Mouse (Mus musculus): ENCODE measurements around the gene Cd8a. TPM values are rescaled to one million over a fixed set of nuclear protein-coding genes. Genes with fewer than 3 reads are reported as not detected.

Cd8a gene
- polyA plus RNA-seq, 1 experiment from 2014 or later = not detected

DNA sequence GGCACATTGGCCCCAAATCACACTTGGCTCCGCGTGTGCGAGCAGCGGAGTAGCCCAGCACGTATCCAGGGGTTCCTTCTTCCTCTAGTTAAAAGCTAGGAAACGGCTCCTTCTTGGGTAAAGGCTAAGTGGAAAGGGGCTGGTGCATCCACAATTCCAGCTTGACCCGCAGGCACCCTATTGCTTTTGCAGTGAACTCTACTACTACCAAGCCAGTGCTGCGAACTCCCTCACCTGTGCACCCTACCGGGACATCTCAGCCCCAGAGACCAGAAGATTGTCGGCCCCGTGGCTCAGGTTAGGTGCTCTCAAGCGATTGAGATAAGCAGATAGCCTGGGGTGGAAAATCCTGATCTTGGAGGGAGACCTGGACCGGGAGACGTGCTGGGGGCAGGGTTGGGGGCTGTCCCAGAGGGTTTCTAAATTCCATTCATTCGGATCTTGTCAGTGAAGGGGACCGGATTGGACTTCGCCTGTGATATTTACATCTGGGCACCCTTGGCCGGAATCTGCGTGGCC lies 1.1 kb downstream of the Cd8a start:
- H3K27ac ChIP-seq (replicated peaks; ENCODE audit: low read depth, low read length) = no peak overlapping the region
- DNase-seq (ENCODE audit: low spot score) (no peak), ATAC-seq (ENCODE audit: insufficient number of reproducible peaks, low FRiP score, low TSS enrichment, low read depth) (no peak)
- no peaks in the 10 kb centered on the region for H3K9me3 ChIP-seq (ENCODE audit: control insufficient read depth, low read length)
- no peak overlapping the region for H3K9ac ChIP-seq (ENCODE audit: low read length)
- H3K36me3 ChIP-seq (ENCODE audit: control insufficient read depth, insufficient read depth, low read length) = no peaks in the 10 kb centered on the region
- no peaks in the 10 kb centered on the region for H3K27me3 ChIP-seq (ENCODE audit: control insufficient read depth, insufficient read depth, low read length)
- no peak overlapping the region for H3K4me3 ChIP-seq (ENCODE audit: low read depth, low read length)
- no peaks in the 10 kb centered on the region for H3K4me1 ChIP-seq (ENCODE audit: control insufficient read depth, insufficient read depth, low read length)
- no peak overlapping the region for H3K4me2 ChIP-seq (ENCODE audit: low read depth, severe bottlenecking)
- WGBS = 88% methylated on average over 19 of the region's 19 CpGs

- WGBS = 80% methylated on average over 2 of the region's 2 CpGs
- no peak for ATAC-seq (ENCODE audit: insufficient number of reproducible peaks, low FRiP score, low TSS enrichment, low read depth)
- Histone ChIP-seq H3K9me3 (ENCODE audit: control insufficient read depth, low read length) (no peaks in the 10 kb centered on the region), H3K27ac (replicated peaks; ENCODE audit: low read depth, low read length) (no peak overlapping the region), H3K4me3 (ENCODE audit: low read depth, low read length) (no peak overlapping the region), H3K4me2 (ENCODE audit: low read depth, severe bottlenecking) (no peak overlapping the region), H3K36me3 (ENCODE audit: control insufficient read depth, insufficient read depth, low read length) (no peaks in the 10 kb centered on the region), H3K4me1 (ENCODE audit: control insufficient read depth, insufficient read depth, low read length) (no peaks in the 10 kb centered on the region), H3K9ac (ENCODE audit: low read length) (no peak overlapping the region), H3K27me3 (ENCODE audit: control insufficient read depth, insufficient read depth, low read length) (no peaks in the 10 kb centered on the region)
- no peak for DNase-seq (ENCODE audit: low spot score)
Measured at GRCm38 (mm10) chr6:71374921-71375320, 1.7 kb downstream of the Cd8a start.

GRCm38 (mm10) chr6:71376711-71377110 lies 3.5 kb downstream of the Cd8a start:
- no peaks in the 10 kb centered on the region for H3K36me3 ChIP-seq (ENCODE audit: control insufficient read depth, insufficient read depth, low read length)
- no peaks in the 10 kb centered on the region for H3K27me3 ChIP-seq (ENCODE audit: control insufficient read depth, insufficient read depth, low read length)
- DNase-seq (ENCODE audit: low spot score) = no peak
- H3K4me2 ChIP-seq (ENCODE audit: low read depth, severe bottlenecking) = no peak overlapping the region
- no peak overlapping the region for H3K27ac ChIP-seq (replicated peaks; ENCODE audit: low read depth, low read length)
- H3K4me1 ChIP-seq (ENCODE audit: control insufficient read depth, insufficient read depth, low read length) = no peaks in the 10 kb centered on the region
- no peaks in the 10 kb centered on the region for H3K9me3 ChIP-seq (ENCODE audit: control insufficient read depth, low read length)
- no peak for ATAC-seq (ENCODE audit: insufficient number of reproducible peaks, low FRiP score, low TSS enrichment, low read depth)
- no peak overlapping the region for H3K9ac ChIP-seq (ENCODE audit: low read length)
- 97% methylated on average over 13 of the region's 13 CpGs for WGBS
- no peak overlapping the region for H3K4me3 ChIP-seq (ENCODE audit: low read depth, low read length)

- 92% methylated on average over 5 of the region's 5 CpGs for WGBS
- no peak for ATAC-seq (ENCODE audit: insufficient number of reproducible peaks, low FRiP score, low TSS enrichment, low read depth)
Measured at GRCm38 (mm10) chr6:71381654-71382053, 8.4 kb downstream of the Cd8a start.

GRCm38 (mm10) chr6:71390496-71390895 lies 17.3 kb downstream of the Cd8a start:
- DNase-seq (ENCODE audit: low spot score) (no peak), ATAC-seq (ENCODE audit: insufficient number of reproducible peaks, low FRiP score, low TSS enrichment, low read depth) (no peak)
- Histone ChIP-seq H3K36me3 (ENCODE audit: control insufficient read depth, insufficient read depth, low read length) (no peaks in the 10 kb centered on the region), H3K27ac (replicated peaks; ENCODE audit: low read depth, low read length) (no peak overlapping the region), H3K4me2 (ENCODE audit: low read depth, severe bottlenecking) (no peak overlapping the region), H3K9ac (ENCODE audit: low read length) (no peak overlapping the region), H3K4me3 (ENCODE audit: low read depth, low read length) (no peak overlapping the region), H3K27me3 (ENCODE audit: control insufficient read depth, insufficient read depth, low read length) (no peaks in the 10 kb centered on the region), H3K4me1 (ENCODE audit: control insufficient read depth, insufficient read depth, low read length) (no peaks in the 10 kb centered on the region), H3K9me3 (ENCODE audit: control insufficient read depth, low read length) (no peaks in the 10 kb centered on the region)
- 89% methylated on average over 2 of the region's 2 CpGs for WGBS

More at GRCm38 (mm10) chr6:71381654-71382053, 8.4 kb downstream of the Cd8a start:
- Histone ChIP-seq H3K27ac (replicated peaks; ENCODE audit: low read depth, low read length) (no peak overlapping the region), H3K36me3 (ENCODE audit: control insufficient read depth, insufficient read depth, low read length) (no peaks in the 10 kb centered on the region), H3K27me3 (ENCODE audit: control insufficient read depth, insufficient read depth, low read length) (no peaks in the 10 kb centered on the region), H3K4me3 (ENCODE audit: low read depth, low read length) (no peak overlapping the region), H3K9me3 (ENCODE audit: control insufficient read depth, low read length) (no peaks in the 10 kb centered on the region), H3K4me1 (ENCODE audit: control insufficient read depth, insufficient read depth, low read length) (no peaks in the 10 kb centered on the region), H3K9ac (ENCODE audit: low read length) (no peak overlapping the region), H3K4me2 (ENCODE audit: low read depth, severe bottlenecking) (no peak overlapping the region)
- no peak for DNase-seq (ENCODE audit: low spot score)

- Histone ChIP-seq H3K4me3 (ENCODE audit: low read depth, low read length) (no peak overlapping the region), H3K27ac (replicated peaks; ENCODE audit: low read depth, low read length) (no peak overlapping the region), H3K4me2 (ENCODE audit: low read depth, severe bottlenecking) (no peak overlapping the region), H3K4me1 (ENCODE audit: control insufficient read depth, insufficient read depth, low read length) (no peaks in the 10 kb centered on the region), H3K9me3 (ENCODE audit: control insufficient read depth, low read length) (no peaks in the 10 kb centered on the region), H3K27me3 (ENCODE audit: control insufficient read depth, insufficient read depth, low read length) (no peaks in the 10 kb centered on the region), H3K36me3 (ENCODE audit: control insufficient read depth, insufficient read depth, low read length) (0 out of 2 replicates have a peak, but pooled peaks cover 2% of the 10 kb centered on the region), H3K9ac (ENCODE audit: low read length) (no peak overlapping the region)
- DNase-seq (ENCODE audit: low spot score) (no peak), ATAC-seq (ENCODE audit: insufficient number of reproducible peaks, low FRiP score, low TSS enrichment, low read depth) (no peak)
- WGBS = 100% methylated on average over 1 of the region's 1 CpGs
Measured at GRCm38 (mm10) chr6:71396016-71396415, 22.8 kb downstream of the Cd8a start.

DNA sequence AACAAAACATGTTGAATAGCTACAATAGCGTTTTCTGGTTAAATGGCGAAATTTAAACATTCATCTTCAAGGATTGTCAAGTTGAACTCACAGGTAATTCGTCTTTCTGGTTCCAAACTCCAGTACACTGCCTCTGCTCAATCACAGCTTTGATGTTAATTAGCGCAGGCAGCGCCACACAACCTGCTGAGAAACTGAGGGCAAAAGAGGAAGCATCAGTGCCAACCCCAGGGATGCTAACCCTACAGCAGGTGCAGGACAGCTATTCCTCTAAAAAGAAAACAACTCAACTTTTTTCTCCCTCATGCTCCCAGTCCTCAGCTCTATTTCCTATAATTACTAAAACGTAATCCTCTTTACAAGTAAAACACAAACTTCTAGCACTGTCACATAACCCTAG lies 23.5 kb downstream of the Cd8a start:
- 0 out of 2 replicates have a peak, but pooled peaks cover 2% of the 10 kb centered on the region for H3K36me3 ChIP-seq (ENCODE audit: control insufficient read depth, insufficient read depth, low read length)
- H3K4me2 ChIP-seq (ENCODE audit: low read depth, severe bottlenecking) = no peak overlapping the region
- DNase-seq (ENCODE audit: low spot score) (no peak), ATAC-seq (ENCODE audit: insufficient number of reproducible peaks, low FRiP score, low TSS enrichment, low read depth) (no peak)
- H3K9me3 ChIP-seq (ENCODE audit: control insufficient read depth, low read length) = no peaks in the 10 kb centered on the region
- 92% methylated on average over 6 of the region's 6 CpGs for WGBS
- no peak overlapping the region for H3K9ac ChIP-seq (ENCODE audit: low read length)
- no peaks in the 10 kb centered on the region for H3K4me1 ChIP-seq (ENCODE audit: control insufficient read depth, insufficient read depth, low read length)
- H3K4me3 ChIP-seq (ENCODE audit: low read depth, low read length) = no peak overlapping the region
- no peaks in the 10 kb centered on the region for H3K27me3 ChIP-seq (ENCODE audit: control insufficient read depth, insufficient read depth, low read length)
- no peak overlapping the region for H3K27ac ChIP-seq (replicated peaks; ENCODE audit: low read depth, low read length)

DNA sequence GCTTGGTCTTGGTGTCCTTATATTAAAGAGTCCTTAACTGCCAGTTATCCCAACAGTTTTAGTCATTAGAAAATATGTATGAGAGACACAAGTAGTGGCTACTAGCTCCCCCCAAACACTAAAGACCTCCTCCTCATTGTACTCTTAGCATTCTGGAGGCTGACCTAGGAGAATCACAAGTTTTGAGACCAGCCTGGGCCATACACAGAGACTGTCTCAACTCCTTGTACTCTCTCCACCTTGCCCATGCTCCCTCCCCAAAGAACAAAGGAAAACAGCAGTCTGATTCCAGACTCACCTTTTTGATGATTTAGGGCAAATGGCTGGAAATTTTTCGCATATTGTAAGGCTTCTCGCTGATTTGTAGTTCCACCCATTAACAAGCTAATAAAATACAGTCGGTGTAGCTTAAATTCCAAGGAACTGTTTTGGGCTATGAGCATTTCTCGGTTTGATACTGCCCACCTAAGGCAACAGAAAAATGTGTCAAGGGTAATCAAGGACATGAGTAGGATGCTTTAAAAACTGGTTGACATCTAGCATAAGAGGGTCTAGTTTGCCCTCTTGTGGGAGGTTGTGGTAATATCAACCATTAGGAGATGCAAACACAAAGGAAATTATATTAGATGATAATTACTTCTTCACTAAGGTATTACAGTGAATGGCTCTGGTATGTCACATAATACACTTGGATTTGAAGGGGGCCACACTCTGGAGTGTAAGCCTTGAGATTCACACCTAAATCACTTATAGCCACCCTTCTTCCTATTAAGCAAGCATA lies 25.8 kb downstream of the Cd8a start:
- Histone ChIP-seq H3K9ac (ENCODE audit: low read length) (no peak overlapping the region), H3K27me3 (ENCODE audit: control insufficient read depth, insufficient read depth, low read length) (no peaks in the 10 kb centered on the region), H3K36me3 (ENCODE audit: control insufficient read depth, insufficient read depth, low read length) (0 out of 2 replicates have a peak, but pooled peaks cover 2% of the 10 kb centered on the region), H3K4me2 (ENCODE audit: low read depth, severe bottlenecking) (no peak overlapping the region), H3K4me1 (ENCODE audit: control insufficient read depth, insufficient read depth, low read length) (no peaks in the 10 kb centered on the region), H3K9me3 (ENCODE audit: control insufficient read depth, low read length) (no peaks in the 10 kb centered on the region), H3K27ac (replicated peaks; ENCODE audit: low read depth, low read length) (no peak overlapping the region), H3K4me3 (ENCODE audit: low read depth, low read length) (no peak overlapping the region)
- WGBS = 79% methylated on average over 4 of the region's 4 CpGs
- DNase-seq (ENCODE audit: low spot score) (no peak), ATAC-seq (ENCODE audit: insufficient number of reproducible peaks, low FRiP score, low TSS enrichment, low read depth) (no peak)
